Mouse (Mus musculus) C2C12 (cell line): Measurements from ENCODE around the gene Hpse2. TPM values are rescaled to one million over a fixed set of nuclear protein-coding genes. Genes with fewer than 3 reads are reported as not detected.

Experiments
- H3K27me3 ChIP-seq: one replicate; pipeline ENCODE4 v1.6.1; 2011; ENCODE audit not compliant: control insufficient read depth, insufficient read depth, insufficient read length
- H3K36me3 ChIP-seq: one replicate; pipeline ENCODE4 v1.6.1; 2011; ENCODE audit not compliant: control insufficient read depth, insufficient read depth
- H3K4me3 ChIP-seq: one replicate; pipeline ENCODE4 v1.5.1; 2011; ENCODE audit warnings: mild to moderate bottlenecking, control low read depth; ENCODE audit not compliant: poor library complexity, insufficient read depth, severe bottlenecking
- H3K79me2 ChIP-seq: one replicate; pipeline ENCODE4 v1.6.1; 2011; ENCODE audit not compliant: control insufficient read depth, insufficient read depth
- H3K79me3 ChIP-seq: one replicate; pipeline ENCODE4 v1.6.1; 2011; ENCODE audit warnings: low read depth, control low read depth
- H3ac ChIP-seq: one replicate; pipeline ENCODE3; 2011; ENCODE audit warnings: low read depth; ENCODE audit not compliant: control insufficient read depth, insufficient read length
- CEBPB ChIP-seq: IDR thresholded peaks from one replicate; pipeline ENCODE4 v1.6.1; 2011; ENCODE audit warnings: low read depth, mild to moderate bottlenecking, control low read depth, moderate library complexity
- CTCF ChIP-seq: IDR thresholded peaks from one replicate; pipeline ENCODE4 v1.5.1; 2011; ENCODE audit not compliant: control insufficient read depth, insufficient read depth, insufficient read length
- FOSL1 ChIP-seq: IDR thresholded peaks from one replicate; pipeline ENCODE4 v1.8.0; 2011; ENCODE audit warnings: mild to moderate bottlenecking, low read length; ENCODE audit not compliant: poor library complexity, insufficient read depth, severe bottlenecking
- MAX ChIP-seq: IDR thresholded peaks from one replicate; pipeline ENCODE4 v1.6.1; 2011; ENCODE audit warnings: mild to moderate bottlenecking, control low read depth
- MYOD1 ChIP-seq: IDR thresholded peaks from one replicate; pipeline ENCODE4 v1.6.1; 2011; ENCODE audit warnings: low read depth; ENCODE audit not compliant: control insufficient read depth, insufficient read length
- MYOG ChIP-seq: IDR thresholded peaks from one replicate; pipeline ENCODE4 v1.6.1; 2011; ENCODE audit not compliant: control insufficient read depth, insufficient read length; ENCODE audit errors: extremely low read depth
- USF1 ChIP-seq: IDR thresholded peaks from one replicate; pipeline ENCODE4 v1.6.1; 2011; ENCODE audit warnings: low read depth, mild to moderate bottlenecking, control low read depth, moderate library complexity
- polyA plus RNA-seq: library from polyadenylated mRNA; unstranded; fragments of >200 nt; fragmentation: generic; extraction: Trizol; gene quantifications from one replicate; pipeline ENCODE4 v1.2.1, GENCODE M21; 2012; ENCODE audit warnings: missing spikeins

The Hpse2 gene
- polyA plus RNA-seq, 1 experiment = not detected

DNA sequence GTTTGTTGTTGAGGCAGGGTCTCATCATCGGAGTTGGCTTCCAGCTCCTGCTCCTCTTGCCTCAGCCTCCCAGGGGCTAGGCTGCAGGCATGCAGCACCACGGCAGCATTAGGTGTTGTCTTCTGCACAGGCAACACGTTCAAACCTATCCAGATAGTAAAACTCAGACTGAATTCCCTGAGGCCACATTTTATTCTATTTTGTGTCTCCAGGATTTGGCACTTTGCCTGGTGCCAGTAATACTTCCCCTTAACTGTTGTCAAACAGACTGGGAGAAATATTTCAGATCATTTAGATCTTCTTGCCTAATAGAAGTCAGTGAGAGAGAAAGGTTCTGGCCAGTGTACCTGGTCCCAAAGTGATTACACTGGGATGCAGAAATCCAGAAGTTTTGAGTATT, 458.5 kb downstream of the Hpse2 start:
- no peaks in the 10 kb centered on the region for H3K36me3 ChIP-seq
- no peak overlapping the region for H3ac ChIP-seq
- H3K79me2 ChIP-seq = no peaks in the 10 kb centered on the region
- no peaks in the 10 kb centered on the region for H3K79me3 ChIP-seq
- TF ChIP-seq FOSL1 = no peak
- no peak for TF ChIP-seq USF1
- TF ChIP-seq CTCF = no peak
- TF ChIP-seq MYOG = no peak
- no peak for TF ChIP-seq MAX
- no peak for TF ChIP-seq CEBPB
- no peak for TF ChIP-seq MYOD1
- peaks cover 3% of the 10 kb centered on the region for H3K27me3 ChIP-seq
- H3K4me3 ChIP-seq = no peak overlapping the region

DNA sequence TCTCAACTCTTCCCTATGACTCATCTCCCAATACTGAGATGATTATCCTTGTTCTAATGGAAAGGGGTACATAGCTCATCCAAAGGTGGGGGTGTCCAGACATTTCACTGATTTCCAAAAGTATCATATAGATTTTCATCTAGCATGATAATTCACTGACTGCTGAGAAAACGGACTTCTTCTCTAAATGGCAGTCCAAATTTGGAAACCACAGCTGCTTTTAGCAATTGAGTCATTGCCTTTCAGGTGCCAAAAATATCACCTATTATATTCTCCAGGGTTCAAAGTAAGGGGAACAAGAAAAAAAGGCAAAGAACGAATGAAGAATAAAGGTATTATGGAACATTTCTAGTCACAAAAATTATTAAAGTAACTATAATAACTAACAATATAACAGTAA, 459.9 kb downstream of the Hpse2 start:
- no peak for TF ChIP-seq CTCF
- TF ChIP-seq MYOG = no peak
- no peak for TF ChIP-seq MAX
- no peak for TF ChIP-seq MYOD1
- TF ChIP-seq CEBPB = no peak
- TF ChIP-seq USF1 = no peak
- TF ChIP-seq FOSL1 = no peak
- no peaks in the 10 kb centered on the region for H3K79me3 ChIP-seq

DNA sequence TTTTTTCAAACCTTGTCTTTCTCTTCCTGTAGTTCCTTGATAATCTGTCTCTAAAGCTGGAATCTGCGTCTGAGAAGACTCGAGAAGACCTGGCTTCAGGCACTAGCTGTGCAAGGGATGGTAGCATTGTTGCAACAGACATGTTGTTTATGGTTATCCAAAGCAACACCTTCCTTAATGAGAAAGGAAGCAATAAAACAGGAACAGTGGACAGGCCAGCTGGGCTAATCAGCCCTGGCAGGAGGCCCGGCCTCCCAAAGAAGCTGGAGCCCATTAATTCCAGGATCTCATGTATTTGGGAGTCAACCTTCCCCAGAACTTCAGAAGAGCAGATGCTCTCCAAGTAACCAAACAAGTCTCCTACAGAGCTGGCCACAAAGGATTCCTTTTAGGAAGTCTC, 465.5 kb downstream of the Hpse2 start:
- Histone ChIP-seq H3K4me3 (no peak overlapping the region), H3K27me3 (no peaks in the 10 kb centered on the region), H3K36me3 (no peaks in the 10 kb centered on the region), H3K79me2 (no peaks in the 10 kb centered on the region), H3K79me3 (no peaks in the 10 kb centered on the region), H3ac (no peak overlapping the region)
- TF ChIP-seq MYOG = no peak
- no peak for TF ChIP-seq FOSL1
- TF ChIP-seq MYOD1 = no peak
- no peak for TF ChIP-seq CTCF
- no peak for TF ChIP-seq MAX

More for the DNA sequence above, 459.9 kb downstream of the Hpse2 start:
- no peaks in the 10 kb centered on the region for H3K36me3 ChIP-seq
- H3K4me3 ChIP-seq = no peak overlapping the region
- H3K79me2 ChIP-seq = no peaks in the 10 kb centered on the region
- no peak overlapping the region for H3ac ChIP-seq
- H3K27me3 ChIP-seq = no peaks in the 10 kb centered on the region

DNA sequence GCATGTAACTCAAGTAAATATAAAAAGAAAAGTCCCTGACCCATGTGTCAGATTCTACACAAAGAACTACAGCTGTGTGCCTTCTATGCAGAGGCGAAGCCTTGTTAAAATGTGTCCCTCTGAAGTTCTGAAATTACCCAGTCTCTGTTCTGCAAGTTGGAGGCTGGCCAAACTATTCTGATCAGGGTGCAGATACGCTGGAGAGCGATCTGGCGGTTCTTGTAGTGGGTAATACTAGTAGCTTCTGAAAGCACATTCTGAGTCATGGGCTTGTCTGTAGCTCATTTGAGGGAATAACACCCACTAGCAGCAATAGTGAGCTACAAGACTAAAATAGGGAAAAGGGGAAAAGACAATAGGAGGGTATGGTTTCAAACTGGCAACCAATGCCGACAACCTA, 474.5 kb downstream of the Hpse2 start:
- Histone ChIP-seq H3K79me2 (no peaks in the 10 kb centered on the region), H3K79me3 (no peaks in the 10 kb centered on the region), H3K36me3 (no peaks in the 10 kb centered on the region), H3ac (no peak overlapping the region), H3K27me3 (no peaks in the 10 kb centered on the region), H3K4me3 (no peak overlapping the region)
- TF ChIP-seq USF1 (no peak), FOSL1 (no peak), MAX (no peak), CTCF (no peak), MYOD1 (no peak), CEBPB (no peak), MYOG (no peak)

DNA sequence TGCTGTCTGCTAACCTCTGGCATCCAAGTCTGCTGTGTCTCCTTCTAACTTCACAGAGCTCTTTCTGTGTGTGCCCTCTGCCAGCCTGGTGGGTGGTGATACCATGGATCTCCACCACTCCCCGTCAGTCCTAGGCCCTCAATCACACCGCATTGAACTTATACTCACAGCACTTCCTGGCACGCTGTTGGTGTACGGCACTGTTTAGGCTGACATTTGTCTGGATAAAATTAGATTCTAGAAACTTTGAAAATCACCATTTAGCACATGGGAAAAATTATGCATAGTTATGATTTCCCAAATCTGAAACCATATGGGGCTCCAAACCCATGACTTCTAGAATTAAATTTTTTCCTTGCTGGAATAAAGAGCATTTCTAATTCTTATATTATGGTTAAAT, 478.4 kb downstream of the Hpse2 start:
- H3ac ChIP-seq = no peak overlapping the region
- H3K4me3 ChIP-seq = no peak overlapping the region
- H3K36me3 ChIP-seq = no peaks in the 10 kb centered on the region
- no peaks in the 10 kb centered on the region for H3K79me3 ChIP-seq
- TF ChIP-seq MAX (no peak), CEBPB (no peak), MYOG (no peak), MYOD1 (no peak), FOSL1 (no peak), USF1 (no peak)
- no peaks in the 10 kb centered on the region for H3K79me2 ChIP-seq
- no peaks in the 10 kb centered on the region for H3K27me3 ChIP-seq

DNA sequence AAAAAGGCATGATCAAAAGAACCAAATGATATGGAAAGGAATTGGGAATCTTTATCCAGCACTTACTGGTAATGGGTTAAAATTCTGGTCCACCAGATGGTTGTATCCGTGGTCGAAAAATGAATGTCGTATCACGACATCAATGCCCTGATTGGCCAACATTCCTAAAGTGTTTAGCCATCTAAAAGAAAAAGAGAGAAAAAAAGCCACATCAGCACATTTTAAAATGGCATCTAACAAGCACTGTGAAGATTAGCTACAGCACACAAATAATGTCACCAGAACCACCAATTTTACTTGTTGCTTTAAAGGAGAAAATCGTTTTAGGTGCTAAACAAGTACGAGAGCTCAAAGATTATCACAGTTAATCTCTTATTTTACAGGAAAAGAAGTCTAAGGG, 479.6 kb downstream of the Hpse2 start:
- TF ChIP-seq CTCF (no peak), FOSL1 (no peak), MYOD1 (no peak), CEBPB (no peak), USF1 (no peak), MYOG (no peak), MAX (no peak)
- H3K27me3 ChIP-seq = no peaks in the 10 kb centered on the region
- no peak overlapping the region for H3K4me3 ChIP-seq
- no peaks in the 10 kb centered on the region for H3K79me2 ChIP-seq
- H3K79me3 ChIP-seq = no peaks in the 10 kb centered on the region
- H3ac ChIP-seq = no peak overlapping the region
- no peaks in the 10 kb centered on the region for H3K36me3 ChIP-seq
